Mouse (Mus musculus) CH12.LX (cell line): ENCODE measurements at regions not wholly inside any gene's neighbourhood (a gene's known extent, or its start where the extent isn't known, plus 50 kb on each side); places are given as distances from the start of the nearest gene placed in this dataset.

Experiments used
- DNase-seq: peaks from one replicate; pipeline ENCODE4 v3.0.0-alpha.2; 2013; ENCODE audit errors: extremely low read depth
- H3K27ac ChIP-seq: 2 replicates; pipeline ENCODE4 v1.5.1; 2012; ENCODE audit warnings: low read depth, mild to moderate bottlenecking, control low read depth, moderate library complexity; ENCODE audit not compliant: insufficient read depth
- H3K27me3 ChIP-seq: replicated peaks from 2 replicates; pipeline ENCODE3; 2012; ENCODE audit warnings: inconsistent platforms
- H3K36me3 ChIP-seq, 2 experiments: replicated peaks in 1 of 2; 2 replicates each; pipeline versions ENCODE3 to v1.6.1; 2012; ENCODE audit warnings: inconsistent platforms in 1 of 2, low read length in 1 of 2, mild to moderate bottlenecking in 1 of 2, mixed read lengths in 1 of 2, moderate library complexity in 1 of 2; ENCODE audit not compliant: control insufficient read depth in 1 of 2, insufficient read depth in 1 of 2
- H3K4me1 ChIP-seq, 2 experiments: 2 replicates each; pipeline ENCODE4 v1.6.1; 2012; ENCODE audit warnings: inconsistent platforms in 1 of 2, moderate library complexity in 1 of 2; ENCODE audit not compliant: insufficient read depth in 2 of 2, control insufficient read depth in 1 of 2
- H3K4me2 ChIP-seq: 2 replicates; pipeline ENCODE4 v1.6.1; 2012; ENCODE audit warnings: low read depth, mild to moderate bottlenecking, control low read depth; ENCODE audit not compliant: poor library complexity, insufficient read depth, severe bottlenecking
- H3K4me3 ChIP-seq, 3 experiments: fragments of 150-350 bp in 1 of 3; sonication (generic) in 1 of 3; replicated peaks in 1 of 3; 2 replicates each; pipeline versions ENCODE3 to v1.5.1; 2011 to 2012; ENCODE audit warnings: low read depth in 2 of 3, low read length in 2 of 3, mild to moderate bottlenecking in 2 of 3, moderate library complexity in 2 of 3, control low read depth in 1 of 3, improper control_type of control experiment in 1 of 3, inconsistent platforms in 1 of 3, mixed read lengths in 1 of 3; ENCODE audit not compliant: poor library complexity in 1 of 3
- H3K79me2 ChIP-seq: replicated peaks from 2 replicates; pipeline ENCODE4 v1.6.1; 2012; ENCODE audit warnings: mild to moderate bottlenecking, moderate library complexity; ENCODE audit not compliant: control insufficient read depth, poor library complexity, insufficient read depth, severe bottlenecking; ENCODE audit errors: extremely low read depth
- H3K9ac ChIP-seq: 2 replicates; pipeline ENCODE4 v1.6.1; 2012; ENCODE audit warnings: low read depth, mild to moderate bottlenecking, control low read depth, moderate library complexity; ENCODE audit not compliant: insufficient read depth
- H3K9me3 ChIP-seq: replicated peaks from 2 replicates; pipeline ENCODE3; 2012; ENCODE audit warnings: low read length, inconsistent platforms, mixed read lengths
- CHD1 ChIP-seq: IDR thresholded peaks from 2 replicates; pipeline ENCODE4 v1.6.1; 2012; ENCODE audit warnings: low read depth, low read length, improper control_type of control experiment, inconsistent platforms
- CHD2 ChIP-seq: IDR thresholded peaks from 2 replicates; pipeline ENCODE4 v1.6.1; 2011; ENCODE audit warnings: low read length, improper control_type of control experiment
- CTCF ChIP-seq, 2 experiments: IDR thresholded peaks in 1 of 2; conservative IDR thresholded peaks in 1 of 2; 2 replicates each; pipeline ENCODE4 v1.5.1; 2011 to 2012; ENCODE audit warnings: low read depth in 2 of 2, low read length in 2 of 2, improper control_type of control experiment in 1 of 2, inconsistent platforms in 1 of 2, mild to moderate bottlenecking in 1 of 2, moderate library complexity in 1 of 2
- ELF1 ChIP-seq: IDR thresholded peaks from 2 replicates; pipeline ENCODE4 v1.6.1; 2014; ENCODE audit warnings: low read depth, mild to moderate bottlenecking, inconsistent platforms, low read length, improper control_type of control experiment
- EP300 ChIP-seq: IDR thresholded peaks from 2 replicates; pipeline ENCODE4 v1.6.1; 2011; ENCODE audit warnings: low read length, improper control_type of control experiment
- GABPA ChIP-seq: IDR thresholded peaks from 2 replicates; pipeline ENCODE4 v1.6.1; 2012; ENCODE audit warnings: low read depth, low read length, improper control_type of control experiment, inconsistent platforms; ENCODE audit not compliant: insufficient replicate concordance
- HCFC1 ChIP-seq: IDR thresholded peaks from 2 replicates; pipeline ENCODE4 v1.6.1; 2012; ENCODE audit warnings: low read depth, mild to moderate bottlenecking, inconsistent platforms, low read length, improper control_type of control experiment
- JUN ChIP-seq: IDR thresholded peaks from 2 replicates; pipeline ENCODE4 v1.6.1; 2011; ENCODE audit warnings: low read depth, mild to moderate bottlenecking, low read length, improper control_type of control experiment, moderate library complexity; ENCODE audit not compliant: insufficient read depth
- JUND ChIP-seq: conservative IDR thresholded peaks from 2 replicates; pipeline ENCODE4 v1.6.1; 2011; ENCODE audit warnings: low read depth, low read length, improper control_type of control experiment
- MAFK ChIP-seq: IDR thresholded peaks from 2 replicates; pipeline ENCODE4 v1.6.1; 2011; ENCODE audit warnings: low read length, improper control_type of control experiment; ENCODE audit not compliant: insufficient replicate concordance
- MAX ChIP-seq: IDR thresholded peaks from 2 replicates; pipeline ENCODE4 v1.6.1; 2011; ENCODE audit warnings: low read length, improper control_type of control experiment
- MAZ ChIP-seq: IDR thresholded peaks from 2 replicates; pipeline ENCODE4 v1.6.1; 2012; ENCODE audit warnings: low read depth, mild to moderate bottlenecking, inconsistent platforms, low read length, improper control_type of control experiment, moderate library complexity
- MEF2A ChIP-seq: IDR thresholded peaks from 2 replicates; pipeline ENCODE4 v1.6.1; 2014; ENCODE audit warnings: low read depth, mild to moderate bottlenecking, inconsistent platforms, low read length, improper control_type of control experiment, borderline replicate concordance
- MXI1 ChIP-seq: IDR thresholded peaks from 2 replicates; pipeline ENCODE4 v1.6.1; 2011; ENCODE audit warnings: mild to moderate bottlenecking, low read depth, low read length, improper control_type of control experiment
- MYC ChIP-seq: IDR thresholded peaks from 2 replicates; pipeline ENCODE4 v1.6.1; 2011; ENCODE audit warnings: low read depth, mild to moderate bottlenecking, improper control_type of control experiment, low read length
- NELFE ChIP-seq: IDR thresholded peaks from 2 replicates; pipeline ENCODE4 v1.6.1; 2011; ENCODE audit warnings: low read depth, low read length, improper control_type of control experiment
- NRF1 ChIP-seq: IDR thresholded peaks from 2 replicates; pipeline ENCODE4 v1.6.1; 2014; ENCODE audit warnings: low read depth, mild to moderate bottlenecking, inconsistent platforms, low read length, improper control_type of control experiment, moderate library complexity
- PAX5 ChIP-seq: IDR thresholded peaks from 2 replicates; pipeline ENCODE4 v1.6.1; 2012; ENCODE audit warnings: low read length, inconsistent platforms, mixed read lengths
- POLR2A ChIP-seq: IDR thresholded peaks from 2 replicates; pipeline ENCODE4 v1.6.1; 2011; ENCODE audit warnings: low read depth, mild to moderate bottlenecking, improper control_type of control experiment, low read length
- RAD21 ChIP-seq: IDR thresholded peaks from 2 replicates; pipeline ENCODE4 v1.6.1; 2011; ENCODE audit warnings: low read depth, mild to moderate bottlenecking, low read length, improper control_type of control experiment, moderate library complexity
- RCOR1 ChIP-seq: conservative IDR thresholded peaks from 2 replicates; pipeline ENCODE4 v1.6.1; 2012; ENCODE audit warnings: low read depth, mild to moderate bottlenecking, inconsistent platforms, low read length, improper control_type of control experiment
- SIN3A ChIP-seq: IDR thresholded peaks from 2 replicates; pipeline ENCODE4 v1.6.1; 2012; ENCODE audit warnings: low read length, improper control_type of control experiment, inconsistent platforms
- SMC3 ChIP-seq: IDR thresholded peaks from 2 replicates; pipeline ENCODE4 v1.6.1; 2011; ENCODE audit warnings: low read depth, low read length, improper control_type of control experiment
- TBP ChIP-seq: conservative IDR thresholded peaks from 2 replicates; pipeline ENCODE4 v1.6.1; 2011; ENCODE audit warnings: low read depth, low read length, improper control_type of control experiment
- UBTF ChIP-seq: IDR thresholded peaks from 2 replicates; pipeline ENCODE4 v1.6.1; 2012; ENCODE audit warnings: low read depth, mild to moderate bottlenecking, inconsistent platforms, low read length, improper control_type of control experiment, moderate library complexity
- USF2 ChIP-seq: conservative IDR thresholded peaks from 2 replicates; pipeline ENCODE4 v1.6.1; 2011; ENCODE audit warnings: low read depth, low read length, improper control_type of control experiment
- ZC3H11A ChIP-seq: IDR thresholded peaks from 2 replicates; pipeline ENCODE4 v1.6.1; 2012; ENCODE audit warnings: low read depth, mild to moderate bottlenecking, inconsistent platforms, low read length, improper control_type of control experiment
- ZKSCAN1 ChIP-seq: IDR thresholded peaks from 2 replicates; pipeline ENCODE4 v1.6.1; 2012; ENCODE audit warnings: low read depth, inconsistent platforms, low read length, improper control_type of control experiment, borderline replicate concordance
- dilution Hi-C: fragments of 300-500 bp; cut with MboI; formaldehyde crosslinking; loops from 2 replicates; pipeline ENCODE4 v1.14.3; 2020; ENCODE audit warnings: low sequenced_read_pairs; ENCODE audit not compliant: extremely low pct_unique_long_range_greater_than_20kb, extremely low pct_ligation_motif_present
- in situ Hi-C: fragments of 300-500 bp; cut with MboI; formaldehyde crosslinking; loops from 3 replicates; pipeline ENCODE4 v1.14.3; 2019; ENCODE audit warnings: low sequenced_read_pairs, low pct_ligation_motif_present, low pct_unique_long_range_greater_than_20kb, mixed read lengths

GRCm38 (mm10) chr17:7678898-7679297, 148.2 kb downstream of the Fndc1 start:
- Histone ChIP-seq H3K9ac (no peak overlapping the region), H3K27me3 (no peaks in the 10 kb centered on the region), H3K79me2 (no peaks in the 10 kb centered on the region), H3K4me3 (no peak overlapping the region), H3K36me3 (no peaks in the 10 kb centered on the region), H3K9me3 (no peaks in the 10 kb centered on the region), H3K4me1 (no peaks in the 10 kb centered on the region)
- dilution Hi-C loops, result no loop called here
- in situ Hi-C loops, result no loop called here
- TF ChIP-seq MAZ (no peak), CHD1 (no peak), UBTF (no peak), USF2 (no peak), EP300 (no peak), JUN (no peak), RCOR1 (no peak), MAFK (no peak), PAX5 (no peak), CTCF (conservative IDR thresholded peaks at IDR 0.05 in 1 of 2, IDR thresholded peaks at IDR 0.05 in 1 of 2; ENCODE audit: low read depth in 2 of 2, low read length in 2 of 2) (no peak), SIN3A (no peak), MYC (no peak), NRF1 (no peak), SMC3 (no peak), ZC3H11A (no peak), HCFC1 (no peak), MXI1 (no peak), ELF1 (no peak)
- TF ChIP-seq, all 38 proteins: peak for 0
- no peak for DNase-seq
- Histone ChIP-seq H3K27ac (no peak overlapping the region), H3K4me2 (no peak overlapping the region)

- H3K4me2 ChIP-seq, result no peak overlapping the region
- in situ Hi-C loops (no loop called here), dilution Hi-C loops (no loop called here)
- no peaks in the 10 kb centered on the region for H3K36me3 ChIP-seq
- no peak overlapping the region for H3K4me3 ChIP-seq
- TF ChIP-seq MAX (no peak), POLR2A (no peak), EP300 (no peak), ZKSCAN1 (no peak), CHD2 (no peak), RCOR1 (no peak), SMC3 (no peak), CHD1 (no peak), MYC (no peak), CTCF (conservative IDR thresholded peaks at IDR 0.05 in 1 of 2, IDR thresholded peaks at IDR 0.05 in 1 of 2; ENCODE audit: low read depth in 2 of 2, low read length in 2 of 2) (no peak), RAD21 (no peak), MEF2A (no peak), ZC3H11A (no peak), TBP (no peak), GABPA (no peak), MXI1 (no peak), JUND (no peak), NELFE (no peak)
- H3K9ac ChIP-seq, result no peak overlapping the region
- no peaks in the 10 kb centered on the region for H3K79me2 ChIP-seq
- DNase-seq, result no peak
- H3K27ac ChIP-seq, result no peak overlapping the region
- no peaks in the 10 kb centered on the region for H3K4me1 ChIP-seq
- no peaks in the 10 kb centered on the region for H3K9me3 ChIP-seq
- H3K27me3 ChIP-seq, result no peaks in the 10 kb centered on the region
Measured at GRCm38 (mm10) chr17:7677796-7678195, 149.3 kb downstream of the Fndc1 start.
